Mouse (Mus musculus): ENCODE measurements around the gene Adcy4.

Gene Adcy4

GRCm38 (mm10) chr14:55783958-55784235 lies at the start of gene Adcy4:
Adcy4 (minus strand) TSS chr14:55784095.
- DNase-seq (ENCODE audit: low spot score), result no peak

GRCm38 (mm10) chr14:55833126-55833525 lies 49.2 kb upstream of the Adcy4 start:
- no peak for DNase-seq (ENCODE audit: low spot score)

- DNase-seq (ENCODE audit: low spot score), result no peak
These were observed 46.4 kb upstream of the Adcy4 start for GRCm38 (mm10) chr14:55830331-55830730.

- no peak for DNase-seq (ENCODE audit: low spot score)
These were observed 46.0 kb upstream of the Adcy4 start for GRCm38 (mm10) chr14:55829854-55830253.

- DNase-seq (ENCODE audit: low spot score), result no peak
These were observed 44.9 kb upstream of the Adcy4 start for GRCm38 (mm10) chr14:55828716-55829263.

GRCm38 (mm10) chr14:55826551-55827340 lies 42.9 kb upstream of the Adcy4 start:
- DNase-seq (ENCODE audit: low spot score), result no peak

- no peak for DNase-seq (ENCODE audit: low spot score)
These were observed 42.2 kb upstream of the Adcy4 start for GRCm38 (mm10) chr14:55826142-55826541.

GRCm38 (mm10) chr14:55825216-55826051 lies 41.5 kb upstream of the Adcy4 start:
- no peak for DNase-seq (ENCODE audit: low spot score)

- no peak for DNase-seq (ENCODE audit: low spot score)
These were observed 40.8 kb upstream of the Adcy4 start for GRCm38 (mm10) chr14:55824481-55825215.

GRCm38 (mm10) chr14:55824001-55824480 lies 40.1 kb upstream of the Adcy4 start:
- DNase-seq (ENCODE audit: low spot score), result no peak

GRCm38 (mm10) chr14:55822991-55823762 lies 39.3 kb upstream of the Adcy4 start, which contains the start of gene Nfatc4:
Nfatc4 (plus strand) TSS chr14:55823144.
- no peak for DNase-seq (ENCODE audit: low spot score)

- DNase-seq (ENCODE audit: low spot score), result no peak
These were observed 38.6 kb upstream of the Adcy4 start for GRCm38 (mm10) chr14:55822435-55822990.

GRCm38 (mm10) chr14:55820576-55820975 lies 36.7 kb upstream of the Adcy4 start:
- DNase-seq (ENCODE audit: low spot score), result no peak

GRCm38 (mm10) chr14:55819845-55820405 lies 36.0 kb upstream of the Adcy4 start:
- DNase-seq (ENCODE audit: low spot score), result no peak

- DNase-seq (ENCODE audit: low spot score), result no peak
These were observed 31.4 kb upstream of the Adcy4 start for GRCm38 (mm10) chr14:55815310-55815751.

- no peak for DNase-seq (ENCODE audit: low spot score)
These were observed 31.0 kb upstream of the Adcy4 start for GRCm38 (mm10) chr14:55814885-55815284.

- no peak for DNase-seq (ENCODE audit: low spot score)
These were observed 11.7 kb upstream of the Adcy4 start for GRCm38 (mm10) chr14:55795380-55796163.

GRCm38 (mm10) chr14:55793946-55794345 lies 10.1 kb upstream of the Adcy4 start:
- DNase-seq (ENCODE audit: low spot score), result no peak

- no peak for DNase-seq (ENCODE audit: low spot score)
These were observed 9.6 kb upstream of the Adcy4 start for GRCm38 (mm10) chr14:55793461-55793860.

All from left cerebral cortex, adult 11 months (tissue).